Mouse (Mus musculus) liver, postnatal 0 days (tissue): ENCODE measurements around the gene Snrpc. TPM values are rescaled to one million over a fixed set of nuclear protein-coding genes. Genes with fewer than 3 reads are reported as not detected.

Experiments used
- ATAC-seq: fragments of 200-750 bp; cut with Nextera tagmentation; 2 replicates; pipeline ENCODE4 v1.8.0; 2017; ENCODE audit warnings: mild to moderate bottlenecking, moderate library complexity
- DNase-seq: peaks from one replicate; pipeline ENCODE4 v3.0.0-alpha.2; 2016
- H3K27ac ChIP-seq: fragments of 300-500 bp; sonication (generic); 2 replicates; pipeline ENCODE4 v1.5.1; 2014; ENCODE audit warnings: antibody characterized with exemption, moderate library complexity, mild to moderate bottlenecking, low read depth
- H3K27me3 ChIP-seq: fragments of 300-500 bp; sonication (generic); 2 replicates; pipeline ENCODE4 v1.6.1; 2014; ENCODE audit warnings: low read length, control low read depth, mixed read lengths; ENCODE audit not compliant: insufficient read depth
- H3K36me3 ChIP-seq: fragments of 300-500 bp; sonication (generic); replicated peaks from 2 replicates; pipeline ENCODE4 v1.6.1; 2014; ENCODE audit warnings: mild to moderate bottlenecking, control low read depth, low read length, moderate library complexity, mixed read lengths; ENCODE audit not compliant: insufficient read depth
- H3K4me1 ChIP-seq: fragments of 300-500 bp; sonication (generic); 2 replicates; pipeline ENCODE4 v1.6.1; 2014; ENCODE audit warnings: antibody characterized with exemption, mild to moderate bottlenecking, control low read depth; ENCODE audit not compliant: insufficient read depth
- H3K4me2 ChIP-seq: fragments of 300-500 bp; sonication (generic); 2 replicates; pipeline ENCODE4 v1.6.1; 2014; ENCODE audit warnings: low read depth, mild to moderate bottlenecking, low read length, moderate library complexity, mixed read lengths
- H3K4me3 ChIP-seq: fragments of 300-500 bp; sonication (generic); 2 replicates; pipeline ENCODE4 v1.5.1; 2014; ENCODE audit warnings: low read depth, low read length
- H3K9ac ChIP-seq: fragments of 300-500 bp; sonication (generic); replicated peaks from 2 replicates; pipeline ENCODE4 v1.6.1; 2014; ENCODE audit warnings: mild to moderate bottlenecking, moderate library complexity
- H3K9me3 ChIP-seq: fragments of 300-500 bp; sonication (generic); 2 replicates; pipeline ENCODE4 v1.6.1; 2016; ENCODE audit warnings: mild to moderate bottlenecking, control low read depth, low read length, mixed read lengths
- CTCF ChIP-seq: sonication (generic); IDR thresholded peaks from 2 replicates; pipeline ENCODE4 v1.5.1; 2016; ENCODE audit warnings: antibody characterized with exemption, low read depth
- EP300 ChIP-seq: IDR thresholded peaks from 2 replicates; pipeline ENCODE4 v1.6.1; 2016; ENCODE audit warnings: antibody characterized with exemption, low read depth, mild to moderate bottlenecking
- WGBS: fragments of 180-500 bp; shearing (Covaris S2); extraction: QIAGEN DNeasy Blood & Tissue Kit; methylation state at CpG from one replicate; pipeline ENCODE4 v1.1.7; 2014; ENCODE audit not compliant: insufficient replicate concordance; 5-methylcytosine and 5-hydroxymethylcytosine counted together
- polyA plus RNA-seq: library from polyadenylated mRNA; unstranded; fragments of >200 nt; fragmentation: Nextera tagmentation; extraction: Ambion mirVana; gene quantifications from 2 replicates; pipeline ENCODE4 v1.2.1, GENCODE M21; 2015

Gene Snrpc
- polyA plus RNA-seq, 1 experiment from 2014 or later: 99.0 TPM

- Histone ChIP-seq H3K36me3 (no peaks in the 10 kb centered on the region), H3K27ac (peak overlapping the region; percentile 99), H3K9me3 (no peaks in the 10 kb centered on the region), H3K4me1 (peaks cover 39% of the 10 kb centered on the region), H3K27me3 (no peaks in the 10 kb centered on the region), H3K4me3 (peak overlapping the region; percentile 99), H3K4me2 (peak overlapping the region; percentile 92), H3K9ac (peak overlapping the region; percentile 100)
- DNase-seq (peak; percentile 49), ATAC-seq (no peak)
- WGBS: 23% methylated on average over 7 of the region's 7 CpGs
- no peak for TF ChIP-seq CTCF
- no peak for TF ChIP-seq EP300
Observed at GRCm38 (mm10) chr17:27819011-27819410, 18.9 kb upstream of the Snrpc start.

- peak overlapping the region; percentile 92 for H3K4me2 ChIP-seq
- peak overlapping the region; percentile 99 for H3K4me3 ChIP-seq
- no peaks in the 10 kb centered on the region for H3K27me3 ChIP-seq
- H3K9ac ChIP-seq: peak overlapping the region; percentile 100
- no peaks in the 10 kb centered on the region for H3K36me3 ChIP-seq
- peaks cover 39% of the 10 kb centered on the region for H3K4me1 ChIP-seq
- DNase-seq (peak; percentile 57), ATAC-seq (no peak)
- no peak for TF ChIP-seq EP300
- no peak for TF ChIP-seq CTCF
- H3K9me3 ChIP-seq: no peaks in the 10 kb centered on the region
- under 1% methylated on average over 20 of the region's 20 CpGs for WGBS
- peak overlapping the region; percentile 99 for H3K27ac ChIP-seq
Observed at GRCm38 (mm10) chr17:27819521-27819970, 18.4 kb upstream of the Snrpc start.

- peak; percentile 20 for ATAC-seq
- DNase-seq: peak; percentile 74
- peaks cover 41% of the 10 kb centered on the region for H3K4me1 ChIP-seq
Observed at GRCm38 (mm10) chr17:27819971-27820567, 17.9 kb upstream of the Snrpc start.

GRCm38 (mm10) chr17:27820568-27821406, 17.2 kb upstream of the Snrpc start, which contains the start of gene D17Wsu92e:
TSS of gene D17Wsu92e (minus strand) at chr17:27820648.
- Histone ChIP-seq H3K9me3 (no peaks in the 10 kb centered on the region), H3K4me1 (peaks cover 48% of the 10 kb centered on the region), H3K4me2 (peak within 1 kb of the TSS; percentile 92), H3K27me3 (no peaks in the 10 kb centered on the region), H3K36me3 (no peaks in the 10 kb centered on the region), H3K27ac (peak within 1 kb of the TSS; percentile 99), H3K4me3 (peak within 1 kb of the TSS; percentile 99), H3K9ac (peak within 1 kb of the TSS; percentile 100)
- ATAC-seq (peak; percentile 90), DNase-seq (peak; percentile 99)
- TF ChIP-seq CTCF: peak; percentile 18; the same call in 1 of the 2 replicates
- TF ChIP-seq EP300: peak; percentile 73
- 1% methylated on average over 41 of the region's 56 CpGs for WGBS

More at GRCm38 (mm10) chr17:27819971-27820567, 17.9 kb upstream of the Snrpc start:
- Histone ChIP-seq H3K27me3 (no peaks in the 10 kb centered on the region), H3K4me2 (peak overlapping the region; percentile 92), H3K36me3 (no peaks in the 10 kb centered on the region), H3K9ac (peak overlapping the region; percentile 100), H3K27ac (peak overlapping the region; percentile 99), H3K9me3 (no peaks in the 10 kb centered on the region), H3K4me3 (peak overlapping the region; percentile 99)
- TF ChIP-seq CTCF: no peak
- no peak for TF ChIP-seq EP300
- WGBS: under 1% methylated on average over 29 of the region's 62 CpGs

- peak; percentile 17 for ATAC-seq
- Histone ChIP-seq H3K36me3 (no peaks in the 10 kb centered on the region), H3K27me3 (no peaks in the 10 kb centered on the region), H3K27ac (peak overlapping the region; percentile 99), H3K9me3 (no peaks in the 10 kb centered on the region), H3K9ac (peak overlapping the region; percentile 67), H3K4me1 (peaks cover 55% of the 10 kb centered on the region), H3K4me2 (peak overlapping the region; percentile 92), H3K4me3 (peak overlapping the region; percentile 99)
- TF ChIP-seq CTCF (no peak), EP300 (peak; percentile 96)
- DNase-seq: peak; percentile 75
- 26% methylated on average over 9 of the region's 9 CpGs for WGBS
Observed at GRCm38 (mm10) chr17:27821407-27822338, 16.3 kb upstream of the Snrpc start.
